Mouse (Mus musculus) CH12.LX (cell line): ENCODE data around the gene Slc9b1. TPM values are rescaled to one million over a fixed set of nuclear protein-coding genes. Genes with fewer than 3 reads are reported as not detected.

ENCODE experiments used
- DNase-seq: peaks from one replicate; pipeline ENCODE4 v3.0.0-alpha.2; 2013; ENCODE audit errors: extremely low read depth
- H3K27ac ChIP-seq: 2 replicates; pipeline ENCODE4 v1.5.1; 2012; ENCODE audit warnings: low read depth, mild to moderate bottlenecking, control low read depth, moderate library complexity; ENCODE audit not compliant: insufficient read depth
- H3K27me3 ChIP-seq: replicated peaks from 2 replicates; pipeline ENCODE3; 2012; ENCODE audit warnings: inconsistent platforms
- H3K36me3 ChIP-seq, 2 experiments: replicated peaks in 1 of 2; 2 replicates each; pipeline versions ENCODE3 to v1.6.1; 2012; ENCODE audit warnings: inconsistent platforms in 1 of 2, low read length in 1 of 2, mild to moderate bottlenecking in 1 of 2, mixed read lengths in 1 of 2, moderate library complexity in 1 of 2; ENCODE audit not compliant: control insufficient read depth in 1 of 2, insufficient read depth in 1 of 2
- H3K4me1 ChIP-seq, 2 experiments: 2 replicates each; pipeline ENCODE4 v1.6.1; 2012; ENCODE audit warnings: inconsistent platforms in 1 of 2, moderate library complexity in 1 of 2; ENCODE audit not compliant: insufficient read depth in 2 of 2, control insufficient read depth in 1 of 2
- H3K4me2 ChIP-seq: 2 replicates; pipeline ENCODE4 v1.6.1; 2012; ENCODE audit warnings: low read depth, mild to moderate bottlenecking, control low read depth; ENCODE audit not compliant: poor library complexity, insufficient read depth, severe bottlenecking
- H3K4me3 ChIP-seq, 3 experiments: fragments of 150-350 bp in 1 of 3; sonication (generic) in 1 of 3; replicated peaks in 1 of 3; 2 replicates each; pipeline versions ENCODE3 to v1.5.1; 2011 to 2012; ENCODE audit warnings: low read depth in 2 of 3, low read length in 2 of 3, mild to moderate bottlenecking in 2 of 3, moderate library complexity in 2 of 3, control low read depth in 1 of 3, improper control_type of control experiment in 1 of 3, inconsistent platforms in 1 of 3, mixed read lengths in 1 of 3; ENCODE audit not compliant: poor library complexity in 1 of 3
- H3K79me2 ChIP-seq: replicated peaks from 2 replicates; pipeline ENCODE4 v1.6.1; 2012; ENCODE audit warnings: mild to moderate bottlenecking, moderate library complexity; ENCODE audit not compliant: control insufficient read depth, poor library complexity, insufficient read depth, severe bottlenecking; ENCODE audit errors: extremely low read depth
- H3K9ac ChIP-seq: 2 replicates; pipeline ENCODE4 v1.6.1; 2012; ENCODE audit warnings: low read depth, mild to moderate bottlenecking, control low read depth, moderate library complexity; ENCODE audit not compliant: insufficient read depth
- H3K9me3 ChIP-seq: replicated peaks from 2 replicates; pipeline ENCODE3; 2012; ENCODE audit warnings: low read length, inconsistent platforms, mixed read lengths
- BHLHE40 ChIP-seq: IDR thresholded peaks from 2 replicates; pipeline ENCODE4 v1.6.1; 2011; ENCODE audit warnings: mild to moderate bottlenecking, low read depth, low read length, improper control_type of control experiment
- CHD1 ChIP-seq: IDR thresholded peaks from 2 replicates; pipeline ENCODE4 v1.6.1; 2012; ENCODE audit warnings: low read depth, low read length, improper control_type of control experiment, inconsistent platforms
- CTCF ChIP-seq, 2 experiments: IDR thresholded peaks in 1 of 2; conservative IDR thresholded peaks in 1 of 2; 2 replicates each; pipeline ENCODE4 v1.5.1; 2011 to 2012; ENCODE audit warnings: low read depth in 2 of 2, low read length in 2 of 2, improper control_type of control experiment in 1 of 2, inconsistent platforms in 1 of 2, mild to moderate bottlenecking in 1 of 2, moderate library complexity in 1 of 2
- ELF1 ChIP-seq: IDR thresholded peaks from 2 replicates; pipeline ENCODE4 v1.6.1; 2014; ENCODE audit warnings: low read depth, mild to moderate bottlenecking, inconsistent platforms, low read length, improper control_type of control experiment
- ETS1 ChIP-seq: conservative IDR thresholded peaks from 2 replicates; pipeline ENCODE4 v1.6.1; 2012; ENCODE audit warnings: low read depth, mild to moderate bottlenecking, inconsistent platforms, low read length, improper control_type of control experiment, moderate library complexity
- GABPA ChIP-seq: IDR thresholded peaks from 2 replicates; pipeline ENCODE4 v1.6.1; 2012; ENCODE audit warnings: low read depth, low read length, improper control_type of control experiment, inconsistent platforms; ENCODE audit not compliant: insufficient replicate concordance
- HCFC1 ChIP-seq: IDR thresholded peaks from 2 replicates; pipeline ENCODE4 v1.6.1; 2012; ENCODE audit warnings: low read depth, mild to moderate bottlenecking, inconsistent platforms, low read length, improper control_type of control experiment
- IRF4 ChIP-seq: IDR thresholded peaks from 2 replicates; pipeline ENCODE4 v1.6.1; 2014; ENCODE audit warnings: low read depth, mild to moderate bottlenecking, inconsistent platforms, low read length, improper control_type of control experiment
- JUND ChIP-seq: conservative IDR thresholded peaks from 2 replicates; pipeline ENCODE4 v1.6.1; 2011; ENCODE audit warnings: low read depth, low read length, improper control_type of control experiment
- KAT2A ChIP-seq: IDR thresholded peaks from 2 replicates; pipeline ENCODE4 v1.6.1; 2012; ENCODE audit warnings: low read length, improper control_type of control experiment, inconsistent platforms; ENCODE audit not compliant: insufficient replicate concordance
- MAX ChIP-seq: IDR thresholded peaks from 2 replicates; pipeline ENCODE4 v1.6.1; 2011; ENCODE audit warnings: low read length, improper control_type of control experiment
- MAZ ChIP-seq: IDR thresholded peaks from 2 replicates; pipeline ENCODE4 v1.6.1; 2012; ENCODE audit warnings: low read depth, mild to moderate bottlenecking, inconsistent platforms, low read length, improper control_type of control experiment, moderate library complexity
- MXI1 ChIP-seq: IDR thresholded peaks from 2 replicates; pipeline ENCODE4 v1.6.1; 2011; ENCODE audit warnings: mild to moderate bottlenecking, low read depth, low read length, improper control_type of control experiment
- MYC ChIP-seq: IDR thresholded peaks from 2 replicates; pipeline ENCODE4 v1.6.1; 2011; ENCODE audit warnings: low read depth, mild to moderate bottlenecking, improper control_type of control experiment, low read length
- NELFE ChIP-seq: IDR thresholded peaks from 2 replicates; pipeline ENCODE4 v1.6.1; 2011; ENCODE audit warnings: low read depth, low read length, improper control_type of control experiment
- POLR2AphosphoS2 ChIP-seq: IDR thresholded peaks from 2 replicates; pipeline ENCODE4 v1.6.1; 2011; ENCODE audit warnings: low read depth, low read length, improper control_type of control experiment
- RAD21 ChIP-seq: IDR thresholded peaks from 2 replicates; pipeline ENCODE4 v1.6.1; 2011; ENCODE audit warnings: low read depth, mild to moderate bottlenecking, low read length, improper control_type of control experiment, moderate library complexity
- SIN3A ChIP-seq: IDR thresholded peaks from 2 replicates; pipeline ENCODE4 v1.6.1; 2012; ENCODE audit warnings: low read length, improper control_type of control experiment, inconsistent platforms
- SMC3 ChIP-seq: IDR thresholded peaks from 2 replicates; pipeline ENCODE4 v1.6.1; 2011; ENCODE audit warnings: low read depth, low read length, improper control_type of control experiment
- TCF12 ChIP-seq: IDR thresholded peaks from 2 replicates; pipeline ENCODE4 v1.6.1; 2014; ENCODE audit warnings: low read depth, mild to moderate bottlenecking, inconsistent platforms, low read length, improper control_type of control experiment
- UBTF ChIP-seq: IDR thresholded peaks from 2 replicates; pipeline ENCODE4 v1.6.1; 2012; ENCODE audit warnings: low read depth, mild to moderate bottlenecking, inconsistent platforms, low read length, improper control_type of control experiment, moderate library complexity
- ZC3H11A ChIP-seq: IDR thresholded peaks from 2 replicates; pipeline ENCODE4 v1.6.1; 2012; ENCODE audit warnings: low read depth, mild to moderate bottlenecking, inconsistent platforms, low read length, improper control_type of control experiment
- ZMIZ1 ChIP-seq: IDR thresholded peaks from 2 replicates; pipeline ENCODE4 v1.6.1; 2012; ENCODE audit warnings: low read depth, mild to moderate bottlenecking, inconsistent platforms, low read length, improper control_type of control experiment
- dilution Hi-C: fragments of 300-500 bp; cut with MboI; formaldehyde crosslinking; loops from 2 replicates; pipeline ENCODE4 v1.14.3; 2020; ENCODE audit warnings: low sequenced_read_pairs; ENCODE audit not compliant: extremely low pct_unique_long_range_greater_than_20kb, extremely low pct_ligation_motif_present
- in situ Hi-C: fragments of 300-500 bp; cut with MboI; formaldehyde crosslinking; loops from 3 replicates; pipeline ENCODE4 v1.14.3; 2019; ENCODE audit warnings: low sequenced_read_pairs, low pct_ligation_motif_present, low pct_unique_long_range_greater_than_20kb, mixed read lengths
- polyA plus RNA-seq: library from polyadenylated mRNA; unstranded; fragments of >175 nt; gene quantifications from 2 replicates; pipeline ENCODE4 v1.2.1, GENCODE M21; 2012; ENCODE audit warnings: low read depth; ENCODE audit not compliant: insufficient read length
- total RNA-seq, 2 experiments: library from RNA; depleted of rRNA; stranded (reverse); fragments of 300-350 nt in 1 of 2; fragments of >200 nt in 1 of 2; gene quantifications; 2 replicates each; pipeline ENCODE4 v1.2.3; 2012 to 2014

The Slc9b1 gene
- total and polyA plus RNA-seq, 3 experiments, result 1.9 to 3.1 (median 2.7) TPM

DNA sequence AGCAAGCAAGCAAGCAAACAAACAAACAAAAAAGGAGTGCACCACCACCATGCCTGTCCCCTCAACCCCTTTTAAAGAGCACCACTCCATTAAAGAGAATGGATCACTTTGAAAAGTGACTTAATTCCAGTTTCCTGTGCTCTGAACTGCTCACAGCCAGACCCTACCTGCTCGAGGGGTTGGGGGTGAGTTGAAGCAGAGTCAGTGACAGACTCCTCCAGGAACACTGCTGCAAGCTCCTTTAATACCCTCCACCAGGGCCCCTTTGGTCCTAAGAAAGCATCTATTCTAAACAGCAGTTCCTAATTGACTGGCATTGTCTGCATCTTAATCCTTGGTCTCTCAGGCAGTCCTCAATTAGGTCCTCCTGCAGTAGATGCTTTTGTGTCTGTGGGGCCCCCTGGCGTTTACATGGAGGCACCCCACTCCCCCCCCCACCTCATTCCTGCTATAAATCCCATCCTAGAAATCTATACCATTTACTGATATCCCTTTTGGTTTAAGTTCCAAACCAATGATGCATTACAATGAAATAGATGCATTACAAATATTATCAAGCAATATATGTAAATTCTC is 34.8 kb upstream of the Slc9b1 start:
- no peak overlapping the region for H3K27ac ChIP-seq
- dilution Hi-C loops, result no loop called here

DNA sequence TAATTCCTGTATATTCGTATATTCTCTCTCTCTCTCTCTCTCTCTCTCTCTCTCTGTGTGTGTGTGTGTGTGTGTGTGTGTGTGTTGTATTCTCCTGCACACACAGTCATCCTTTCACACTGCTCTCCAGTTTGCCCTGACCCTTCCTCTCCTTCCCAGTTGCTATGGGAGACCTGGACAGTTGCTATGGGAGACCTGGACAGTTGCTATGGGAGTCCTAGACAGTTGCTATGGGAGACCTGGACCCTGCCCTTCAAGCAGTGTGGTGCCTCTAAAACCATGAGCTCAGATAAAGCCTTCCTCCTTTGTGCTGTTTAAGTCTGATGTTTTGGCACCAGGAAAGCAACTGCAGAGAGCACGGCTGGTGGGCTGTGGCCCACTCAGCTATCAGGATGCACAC is 34.1 kb upstream of the Slc9b1 start:
- in situ Hi-C loops (no loop called here), dilution Hi-C loops (no loop called here)
- Histone ChIP-seq H3K27ac (no peak overlapping the region), H3K4me2 (no peak overlapping the region), H3K79me2 (no peaks in the 10 kb centered on the region), H3K4me1 (peaks cover 0 to 4% of the 10 kb centered on the region in 2 experiments; a peak in 1 of 4 replicates), H3K9ac (no peak overlapping the region), H3K9me3 (peaks cover 5% of the 10 kb centered on the region), H3K4me3 (no peak overlapping the region), H3K36me3 (no peaks in the 10 kb centered on the region), H3K27me3 (no peaks in the 10 kb centered on the region)
- TF ChIP-seq HCFC1 (no peak), SMC3 (no peak), JUND (no peak), ZC3H11A (no peak), POLR2AphosphoS2 (no peak), MAZ (no peak), ETS1 (no peak), SIN3A (no peak), TCF12 (no peak)
- no peak for DNase-seq

More for the DNA sequence above, 34.8 kb upstream of the Slc9b1 start:
- Histone ChIP-seq H3K9me3 (peaks cover 5% of the 10 kb centered on the region), H3K9ac (no peak overlapping the region), H3K4me1 (peaks cover 2 to 4% of the 10 kb centered on the region in 2 experiments), H3K79me2 (no peaks in the 10 kb centered on the region), H3K27me3 (no peaks in the 10 kb centered on the region), H3K4me3 (no peak overlapping the region), H3K36me3 (no peaks in the 10 kb centered on the region), H3K4me2 (no peak overlapping the region)
- TF ChIP-seq SMC3 (peak; percentile 56), MXI1 (no peak), BHLHE40 (no peak), RAD21 (peak; percentile 11), MAZ (no peak), CTCF (conservative IDR thresholded peaks at IDR 0.05 in 1 of 2, IDR thresholded peaks at IDR 0.05 in 1 of 2; ENCODE audit: low read depth in 2 of 2, low read length in 2 of 2) (peak; percentile 6 to 57; a peak in 2 of 4 replicates)
- in situ Hi-C loops, result no loop called here
- no peak for DNase-seq

DNA sequence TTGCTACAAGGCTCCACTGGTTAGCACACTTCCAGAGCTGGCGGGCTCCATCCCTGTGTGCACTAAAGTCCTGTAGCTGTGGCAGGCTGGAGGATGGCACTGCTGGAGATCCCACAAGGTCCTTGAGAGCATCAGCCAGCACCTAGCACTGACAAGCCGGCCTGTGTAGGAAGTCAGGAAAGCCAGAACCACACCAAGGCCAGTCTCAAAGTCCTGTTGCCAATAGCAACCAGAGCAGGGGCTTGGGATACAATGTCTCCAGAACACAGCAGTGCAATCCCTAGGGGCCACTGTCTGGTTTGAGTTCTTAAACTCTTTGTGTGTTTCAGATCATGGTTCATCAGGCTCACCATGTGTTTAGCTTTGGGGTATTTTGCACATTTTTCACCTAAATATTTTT is 33.0 kb upstream of the Slc9b1 start:
- no peak for DNase-seq
- H3K9ac ChIP-seq, result no peak overlapping the region
- peaks cover 0 to 4% of the 10 kb centered on the region in 2 experiments; a peak in 1 of 4 replicates for H3K4me1 ChIP-seq
- H3K9me3 ChIP-seq, result peaks cover 5% of the 10 kb centered on the region
- TF ChIP-seq MAX (no peak), ZMIZ1 (no peak), IRF4 (no peak), RAD21 (no peak), UBTF (no peak), JUND (no peak), MYC (no peak), CTCF (conservative IDR thresholded peaks at IDR 0.05 in 1 of 2, IDR thresholded peaks at IDR 0.05 in 1 of 2; ENCODE audit: low read depth in 2 of 2, low read length in 2 of 2) (no peak), ETS1 (no peak), KAT2A (no peak), CHD1 (no peak), NELFE (no peak), ELF1 (no peak), GABPA (no peak)
- H3K79me2 ChIP-seq, result no peaks in the 10 kb centered on the region
- no peak overlapping the region for H3K4me3 ChIP-seq
- H3K36me3 ChIP-seq, result no peaks in the 10 kb centered on the region
- in situ Hi-C loops (no loop called here), dilution Hi-C loops (no loop called here)
- H3K27ac ChIP-seq, result no peak overlapping the region
- H3K4me2 ChIP-seq, result no peak overlapping the region
- H3K27me3 ChIP-seq, result no peaks in the 10 kb centered on the region
